Mouse (Mus musculus) limb, embryonic 14.5 days (tissue): Measurements from ENCODE around the gene Igtp. TPM values are rescaled to one million over a fixed set of nuclear protein-coding genes. Genes with fewer than 3 reads are reported as not detected.

Source experiments
- ATAC-seq: fragments of 200-750 bp; cut with Nextera tagmentation; 2 replicates; pipeline ENCODE4 v1.8.0; 2017; ENCODE audit warnings: low read depth, moderate number of reproducible peaks, moderate TSS enrichment; ENCODE audit not compliant: low FRiP score
- DNase-seq: peaks from one replicate; pipeline ENCODE4 v3.0.0-alpha.2; 2015; ENCODE audit warnings: low spot score
- H3K27ac ChIP-seq: fragments of 300-500 bp; sonication (generic); replicated peaks from 2 replicates; pipeline ENCODE4 v1.5.1; 2014; ENCODE audit warnings: low read depth, mild to moderate bottlenecking, low read length, moderate library complexity, mixed read lengths
- H3K27me3 ChIP-seq: fragments of 300-500 bp; sonication (generic); 2 replicates; pipeline ENCODE4 v1.6.1; 2014; ENCODE audit warnings: low read length, mixed read lengths; ENCODE audit not compliant: control insufficient read depth, insufficient read depth
- H3K36me3 ChIP-seq: fragments of 300-500 bp; sonication (generic); 2 replicates; pipeline ENCODE4 v1.6.1; 2014; ENCODE audit warnings: mild to moderate bottlenecking, low read length, moderate library complexity, mixed read lengths; ENCODE audit not compliant: control insufficient read depth, insufficient read depth
- H3K4me1 ChIP-seq: fragments of 300-500 bp; sonication (generic); 2 replicates; pipeline ENCODE4 v1.6.1; 2014; ENCODE audit warnings: antibody characterized with exemption, low read length, mixed read lengths; ENCODE audit not compliant: control insufficient read depth, insufficient read depth
- H3K4me2 ChIP-seq: fragments of 300-500 bp; sonication (generic); replicated peaks from 2 replicates; pipeline ENCODE4 v1.6.1; 2014; ENCODE audit warnings: low read depth, mild to moderate bottlenecking, low read length, moderate library complexity; ENCODE audit not compliant: severe bottlenecking
- H3K4me3 ChIP-seq: fragments of 300-500 bp; sonication (generic); replicated peaks from 2 replicates; pipeline ENCODE4 v1.5.1; 2014; ENCODE audit warnings: low read length
- H3K9ac ChIP-seq: fragments of 300-500 bp; sonication (generic); 2 replicates; pipeline ENCODE4 v1.6.1; 2014; ENCODE audit warnings: mild to moderate bottlenecking, low read depth, low read length, moderate library complexity; ENCODE audit not compliant: severe bottlenecking
- H3K9me3 ChIP-seq: fragments of 300-500 bp; sonication (generic); 2 replicates; pipeline ENCODE4 v1.6.1; 2016; ENCODE audit warnings: low read length; ENCODE audit not compliant: control insufficient read depth
- POLR2A ChIP-seq: fragments of 200-500 bp; IDR thresholded peaks from 2 replicates; pipeline ENCODE4 v1.8.0; 2012; ENCODE audit warnings: inconsistent platforms, mild to moderate bottlenecking, moderate library complexity, borderline replicate concordance; ENCODE audit not compliant: insufficient read depth, insufficient read length; ENCODE audit errors: extremely low read depth
- WGBS: fragments of 180-500 bp; shearing (Covaris S2); extraction: QIAGEN DNeasy Blood & Tissue Kit; methylation state at CpG from one replicate; pipeline ENCODE4 v1.1.7; 2014; 5-methylcytosine and 5-hydroxymethylcytosine counted together
- polyA plus RNA-seq, 2 experiments: library from polyadenylated mRNA; depleted of rRNA in 1 of 2; stranded (reverse) in 1 of 2; unstranded in 1 of 2; fragments of >200 nt; fragmentation: Nextera tagmentation in 1 of 2; extraction: Ambion mirVana in 1 of 2; gene quantifications; 2 replicates each; pipeline versions ENCODE4 v1.2.1 to v1.2.3; 2012 to 2014

Gene Igtp
- polyA plus RNA-seq, 2 experiments: 3.6 to 5.2 TPM

GRCm38 (mm10) chr11:58180756-58181155, 18.6 kb upstream of the Igtp start:
- WGBS: 86% methylated on average over 7 of the region's 7 CpGs
- TF ChIP-seq POLR2A: no peak
- H3K9ac ChIP-seq: no peak overlapping the region
- H3K9me3 ChIP-seq: no peaks in the 10 kb centered on the region
- H3K27me3 ChIP-seq: no peaks in the 10 kb centered on the region
- no peak overlapping the region for H3K4me3 ChIP-seq
- no peak overlapping the region for H3K27ac ChIP-seq
- ATAC-seq (no peak), DNase-seq (no peak)
- peaks cover 36% of the 10 kb centered on the region for H3K36me3 ChIP-seq
- H3K4me2 ChIP-seq: no peak overlapping the region
- no peaks in the 10 kb centered on the region for H3K4me1 ChIP-seq

GRCm38 (mm10) chr11:58183579-58183978, 15.8 kb upstream of the Igtp start:
- no peak for DNase-seq
- no peak overlapping the region for H3K4me2 ChIP-seq
- peaks cover 8% of the 10 kb centered on the region; the same call in 1 of the 2 replicates for H3K36me3 ChIP-seq
- 88% methylated on average over 3 of the region's 3 CpGs for WGBS
- H3K4me1 ChIP-seq: no peaks in the 10 kb centered on the region
- H3K9ac ChIP-seq: no peak overlapping the region
- ATAC-seq: no peak
- TF ChIP-seq POLR2A: no peak
- H3K27me3 ChIP-seq: no peaks in the 10 kb centered on the region
- H3K4me3 ChIP-seq: no peak overlapping the region
- no peak overlapping the region for H3K27ac ChIP-seq
- H3K9me3 ChIP-seq: no peaks in the 10 kb centered on the region

GRCm38 (mm10) chr11:58189675-58190074, 9.7 kb upstream of the Igtp start:
- ATAC-seq: no peak
- Histone ChIP-seq H3K27ac (no peak overlapping the region), H3K4me3 (no peak overlapping the region), H3K9ac (no peak overlapping the region), H3K36me3 (no peaks in the 10 kb centered on the region), H3K27me3 (no peaks in the 10 kb centered on the region), H3K4me2 (no peak overlapping the region), H3K4me1 (no peaks in the 10 kb centered on the region), H3K9me3 (no peaks in the 10 kb centered on the region)
- WGBS: 95% methylated on average over 6 of the region's 6 CpGs
- no peak for DNase-seq
- TF ChIP-seq POLR2A: no peak

- Histone ChIP-seq H3K36me3 (no peaks in the 10 kb centered on the region), H3K4me2 (no peak overlapping the region), H3K4me1 (no peaks in the 10 kb centered on the region), H3K9me3 (no peaks in the 10 kb centered on the region), H3K27ac (no peak overlapping the region), H3K4me3 (no peak overlapping the region), H3K27me3 (no peaks in the 10 kb centered on the region), H3K9ac (no peak overlapping the region)
- WGBS: 61% methylated on average over 3 of the region's 3 CpGs
- ATAC-seq (no peak), DNase-seq (no peak)
- no peak for TF ChIP-seq POLR2A
Observed at GRCm38 (mm10) chr11:58193326-58193725, 6.0 kb upstream of the Igtp start.

- H3K27ac ChIP-seq: no peak overlapping the region
- ATAC-seq: peak; percentile 60; the same call in 1 of the 2 replicates
- H3K4me3 ChIP-seq: no peak overlapping the region
- no peak for DNase-seq
- no peaks in the 10 kb centered on the region for H3K9me3 ChIP-seq
- no peak for TF ChIP-seq POLR2A
- no peaks in the 10 kb centered on the region for H3K36me3 ChIP-seq
- no peak overlapping the region for H3K9ac ChIP-seq
- no peaks in the 10 kb centered on the region for H3K4me1 ChIP-seq
- no peak overlapping the region for H3K4me2 ChIP-seq
- 57% methylated on average over 4 of the region's 4 CpGs for WGBS
- no peaks in the 10 kb centered on the region for H3K27me3 ChIP-seq
Observed at GRCm38 (mm10) chr11:58193860-58194520, 5.4 kb upstream of the Igtp start.
